Mouse (Mus musculus): ENCODE results near the gene Gm42742.

Gene Gm42742

DNA sequence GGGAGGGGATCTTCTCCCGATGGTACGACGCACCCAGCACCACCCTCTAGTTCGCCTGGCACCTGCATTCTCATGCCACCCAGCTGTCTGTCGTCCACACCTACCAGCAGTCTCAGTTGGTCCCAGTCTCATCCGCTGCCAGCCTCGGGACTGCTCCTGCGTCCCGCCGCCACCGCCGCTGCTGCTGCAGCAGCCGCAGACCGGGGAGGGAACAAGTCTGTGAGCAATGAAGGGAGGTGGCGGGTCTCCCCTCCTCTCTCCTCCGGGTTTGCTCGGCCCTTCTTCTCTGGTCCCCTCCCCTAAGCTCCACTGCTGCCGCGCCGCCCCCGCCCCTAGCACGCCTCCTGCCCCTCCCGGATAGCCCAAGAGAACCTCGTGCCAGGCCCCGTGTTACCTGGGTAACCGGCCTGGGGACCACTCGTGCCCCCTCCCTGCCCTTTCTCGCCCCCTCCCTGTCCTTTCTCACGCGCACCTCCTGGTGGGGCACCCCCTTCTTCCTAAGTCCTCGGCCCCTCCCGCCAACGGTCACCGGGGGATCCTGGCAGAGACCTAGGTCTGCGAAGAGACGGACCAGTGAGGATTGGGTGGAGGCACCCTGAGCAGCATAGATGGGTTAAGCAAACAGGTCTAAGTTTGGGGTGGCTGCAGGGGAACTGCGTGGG lies at the start of gene Gm42742, which contains the start of gene Prrt2:
Gene Gm42742, minus strand, starts transcription at position 197 of the 662 bp plus-strand sequence.
Gene Prrt2, minus strand, starts transcription at position 311 of the 662 bp plus-strand sequence.
- peak; percentile 68 for DNase-seq (ENCODE audit: low spot score)

DNA sequence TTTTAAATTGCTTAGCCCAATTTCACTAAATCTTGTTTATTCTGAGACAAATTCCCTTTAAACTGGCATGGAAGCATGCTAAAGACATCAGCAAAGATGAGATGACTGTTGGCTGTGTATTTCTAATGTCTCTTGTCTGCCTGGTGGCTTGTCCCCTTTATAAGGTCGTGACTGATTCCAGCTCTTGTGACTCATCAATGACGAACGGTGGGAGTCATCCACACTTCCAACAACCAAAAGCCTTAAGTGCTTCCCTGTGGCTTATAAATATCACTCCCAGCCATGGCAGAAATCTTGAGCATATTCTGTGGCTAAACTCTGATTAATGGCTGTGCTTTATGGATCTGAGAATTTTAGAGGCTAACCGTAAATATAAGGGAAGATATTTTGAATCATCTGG lies 45.4 kb upstream of the Gm42742 start:
- DNase-seq (ENCODE audit: low spot score), result no peak

- DNase-seq (ENCODE audit: low spot score), result no peak
Measured at GRCm38 (mm10) chr7:127065538-127065937, 44.6 kb upstream of the Gm42742 start.

DNA sequence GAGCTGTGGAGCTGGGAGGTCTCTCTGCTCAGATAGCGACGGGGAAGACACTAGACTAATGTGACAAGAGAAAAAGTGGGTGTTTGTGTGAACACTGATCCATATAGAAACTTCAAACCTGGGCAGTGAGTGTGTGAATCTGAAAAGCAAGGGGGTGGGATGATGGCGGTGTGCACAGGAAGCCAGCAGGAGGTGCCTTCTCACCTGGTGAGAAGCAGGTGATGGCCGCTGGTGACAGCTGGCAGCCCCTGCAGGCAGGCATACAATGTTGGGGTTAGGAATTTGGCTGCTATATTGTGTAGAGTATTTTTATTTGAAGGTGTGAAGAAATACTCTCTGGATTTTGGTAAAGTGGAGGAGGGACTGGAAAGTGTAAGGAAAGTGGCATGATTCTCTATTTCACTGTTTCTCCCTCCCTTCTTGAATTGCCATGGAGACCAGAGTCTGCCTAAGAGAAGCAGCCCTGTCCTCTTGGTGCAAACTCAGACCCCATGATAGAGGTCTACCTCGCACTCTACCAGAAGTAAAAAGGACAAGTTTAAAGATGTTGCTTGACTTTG lies 34.2 kb upstream of the Gm42742 start:
- DNase-seq (ENCODE audit: low spot score), result no peak

- peak; percentile 97 for DNase-seq (ENCODE audit: low spot score)
Measured at GRCm38 (mm10) chr7:127041851-127042672, 21.2 kb upstream of the Gm42742 start, which contains the start of gene Kif22. Gene Kif22 (minus strand): TSS chr7:127042471.

DNA sequence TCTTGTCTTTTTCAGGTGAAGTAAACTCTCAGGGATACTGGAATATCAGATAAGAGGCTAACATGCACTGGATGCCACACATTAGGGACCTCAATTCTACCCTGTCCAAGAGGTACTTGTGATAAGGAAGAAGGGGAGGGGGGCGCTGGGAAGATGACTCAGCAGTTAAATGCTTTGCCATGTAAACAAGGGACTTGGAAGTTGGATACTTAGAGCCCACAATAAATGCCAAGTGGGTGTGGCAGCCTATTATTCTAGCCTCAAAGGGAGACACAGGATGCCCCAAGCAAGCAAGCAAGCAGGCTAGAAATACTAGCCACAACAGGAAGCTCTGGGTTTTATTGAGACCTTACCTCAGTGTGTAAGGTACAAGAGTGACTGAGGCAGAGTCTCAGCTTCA lies 10.3 kb upstream of the Gm42742 start:
- DNase-seq (ENCODE audit: low spot score), result no peak

GRCm38 (mm10) chr7:127030172-127030571 lies 9.3 kb upstream of the Gm42742 start:
- DNase-seq (ENCODE audit: low spot score), result no peak

DNA sequence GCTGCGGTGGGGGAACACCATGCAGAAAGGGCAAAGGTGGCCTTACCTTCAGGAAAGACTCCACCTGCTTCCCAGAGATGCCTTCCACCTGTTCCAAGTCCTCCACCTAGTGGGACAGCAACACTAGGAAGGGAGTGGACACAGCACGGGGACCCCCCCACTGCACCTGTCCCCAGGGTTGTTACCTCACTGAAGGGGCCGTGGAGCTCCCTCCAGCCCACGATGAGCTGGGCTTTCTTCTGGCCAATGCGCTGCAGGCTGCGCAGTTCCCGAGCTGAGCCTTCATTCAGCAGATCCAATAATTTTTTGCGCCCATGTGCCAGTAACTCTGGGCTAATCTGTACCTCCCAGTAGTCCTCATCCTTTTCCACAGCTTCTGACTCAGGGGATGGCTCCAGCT lies 7.0 kb upstream of the Gm42742 start:
- DNase-seq (ENCODE audit: low spot score), result no peak

DNA sequence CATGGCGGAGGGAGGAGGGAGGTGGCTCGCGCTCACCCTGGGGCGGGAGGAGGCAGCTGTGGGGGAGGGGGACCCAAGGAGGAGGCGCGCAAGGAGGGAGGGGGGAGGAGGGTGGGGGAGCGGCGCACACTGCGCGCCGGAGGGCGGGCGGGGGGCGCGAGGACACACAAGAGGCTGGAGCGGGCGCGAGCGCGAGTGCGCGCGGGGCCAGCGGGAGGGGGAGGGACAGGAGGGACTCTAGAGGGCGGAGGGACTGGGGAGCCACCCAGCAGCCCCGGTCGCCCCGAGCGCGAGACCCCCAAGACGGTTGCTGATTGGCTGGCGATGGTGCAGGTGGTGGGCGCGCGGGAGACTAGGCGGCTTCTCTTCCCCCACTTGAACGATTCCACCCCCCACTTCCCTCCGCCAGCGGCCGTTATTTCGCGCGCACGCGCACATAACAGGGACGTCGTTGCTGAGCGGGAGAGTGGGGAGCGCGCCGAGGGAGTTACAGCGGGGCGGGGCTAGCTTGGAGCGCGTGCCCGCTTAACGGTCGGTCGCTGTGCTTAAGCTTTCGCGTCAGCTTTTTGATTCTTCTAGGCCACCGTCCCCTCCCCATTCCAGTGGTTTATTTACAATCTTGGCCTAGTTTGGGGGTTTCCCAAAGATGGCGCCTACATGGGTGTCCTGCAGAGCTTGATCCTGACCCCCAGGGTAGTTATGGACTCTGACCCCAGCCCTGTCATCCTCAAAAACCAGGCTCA lies 6.3 kb upstream of the Gm42742 start, which contains the start of gene Maz:
Gene Maz, minus strand, starts transcription at position 54 of the 743 bp plus-strand sequence.
- DNase-seq (ENCODE audit: low spot score), result peak; percentile 99

- no peak for DNase-seq (ENCODE audit: low spot score)
Measured at GRCm38 (mm10) chr7:127026616-127026983, 5.7 kb upstream of the Gm42742 start.

DNA sequence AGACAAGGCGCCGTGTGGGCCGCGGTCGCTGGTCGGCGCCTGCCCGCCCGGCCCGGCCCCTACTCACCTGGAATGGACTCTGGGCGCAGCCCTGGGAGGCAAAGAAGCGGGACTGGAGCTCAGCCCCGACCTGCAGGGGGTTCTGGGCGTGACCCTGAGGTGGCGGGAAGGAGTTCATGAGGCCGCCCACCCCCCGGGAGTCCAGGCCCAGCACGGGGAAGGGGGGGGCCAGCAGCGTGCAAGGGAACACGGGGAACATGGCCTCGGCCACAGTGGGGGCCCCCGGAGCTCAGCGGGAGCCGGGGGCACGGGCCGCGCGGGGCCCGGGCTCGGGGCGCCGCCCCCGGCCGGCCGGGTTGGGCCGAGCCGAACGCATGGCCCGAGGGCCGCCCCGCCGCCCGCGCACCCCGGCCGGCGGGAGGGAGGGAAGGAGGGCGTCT lies 5.3 kb upstream of the Gm42742 start:
- peak; percentile 77 for DNase-seq (ENCODE audit: low spot score)

DNA sequence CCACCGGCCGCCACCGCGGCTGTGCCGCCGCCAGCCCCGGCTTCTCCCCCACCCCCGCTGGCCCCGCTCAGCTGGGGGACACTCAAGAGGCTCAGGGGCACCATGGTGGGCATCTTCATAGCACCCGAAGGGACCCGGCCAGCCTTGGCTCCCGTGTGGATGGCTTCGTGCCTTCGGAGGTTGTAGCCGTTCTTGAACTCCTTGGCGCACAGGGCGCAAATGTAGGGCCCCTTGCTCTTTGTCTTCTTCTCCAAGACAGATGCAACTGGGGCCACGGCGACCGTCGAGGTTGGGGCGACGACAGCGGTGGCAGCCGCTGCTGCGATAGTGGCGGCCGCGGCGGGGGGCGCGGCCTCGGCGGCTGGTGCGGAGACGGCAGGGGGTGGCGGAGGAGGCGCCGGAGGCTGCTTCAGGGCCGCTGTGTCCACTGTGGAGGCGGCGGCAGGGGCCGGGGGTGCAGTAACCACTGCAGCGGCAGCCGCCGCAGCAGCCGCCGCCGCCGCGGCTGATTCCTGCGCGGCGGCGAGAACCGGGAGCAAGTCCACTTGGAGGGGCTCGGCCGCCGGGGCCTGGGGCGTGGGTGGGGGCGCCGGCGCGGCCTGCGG lies 4.8 kb upstream of the Gm42742 start:
- DNase-seq (ENCODE audit: low spot score), result no peak

GRCm38 (mm10) chr7:127024755-127025555 lies 4.1 kb upstream of the Gm42742 start:
- peak; percentile 87 for DNase-seq (ENCODE audit: low spot score)

GRCm38 (mm10) chr7:127023896-127024690 lies 3.2 kb upstream of the Gm42742 start:
- DNase-seq (ENCODE audit: low spot score), result no peak

- no peak for DNase-seq (ENCODE audit: low spot score)
Measured at GRCm38 (mm10) chr7:127023272-127023691, 2.4 kb upstream of the Gm42742 start.

GRCm38 (mm10) chr7:127022528-127023271 lies 1.8 kb upstream of the Gm42742 start:
- DNase-seq (ENCODE audit: low spot score), result no peak

GRCm38 (mm10) chr7:127021563-127022527 lies 948 bp upstream of the Gm42742 start:
- DNase-seq (ENCODE audit: low spot score), result peak; percentile 49

GRCm38 (mm10) chr7:127020491-127020890 lies 406 bp downstream of the Gm42742 start:
- no peak for DNase-seq (ENCODE audit: low spot score)
